Mouse (Mus musculus) frontal cortex, postnatal 14 days (tissue): ENCODE data around the gene Ifi35.
A peak's percentile ranks its signal among the peaks of the same experiment; 100 is the strongest.
"Not testable (repeated sequence)": the region's sequence is repeated elsewhere in the genome, so short reads cannot be mapped to it uniquely, and the experiment has no call there.

Source experiments
- DNase-seq, 2 experiments: peaks; one replicate each; pipeline ENCODE4 v3.0.0; 2022; ENCODE audit warnings: low spot score in 2 of 2

Ifi35 gene

DNA sequence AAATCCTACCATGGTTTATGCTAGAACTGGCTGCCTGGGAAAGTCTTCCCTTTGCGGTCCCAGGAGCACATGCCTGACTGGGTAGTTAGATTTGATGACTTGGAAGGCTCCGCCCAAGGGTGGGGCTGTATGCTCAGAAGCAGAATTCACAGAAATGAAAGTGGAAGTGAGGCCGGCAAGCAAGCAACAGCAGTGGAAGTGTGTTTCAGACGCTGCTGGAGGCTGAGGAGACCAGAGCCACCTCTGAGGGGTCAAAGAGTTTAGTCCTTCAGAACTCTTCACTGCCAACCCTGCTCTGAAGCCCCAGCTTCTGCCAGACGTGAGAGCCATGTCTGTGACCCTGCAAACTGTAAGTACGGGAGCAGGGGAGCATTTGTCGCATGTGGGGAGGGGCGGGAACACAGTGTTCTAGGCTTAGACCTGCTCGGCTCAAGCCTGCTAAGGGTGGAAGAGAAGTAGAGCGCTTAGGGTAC lies at the start of gene Ifi35:
Gene Ifi35 (plus strand): TSS at position 134 of the 473 bp plus-strand sequence.
- DNase-seq: no peak

GRCm38 (mm10) chr11:101415306-101415705 lies 32.9 kb upstream of the Ifi35 start:
- no peak for DNase-seq

- no peak for DNase-seq
Measured at GRCm38 (mm10) chr11:101416433-101417100, 31.6 kb upstream of the Ifi35 start.

GRCm38 (mm10) chr11:101417101-101417855 lies 30.9 kb upstream of the Ifi35 start, which contains the start of gene Aarsd1:
Gene Aarsd1, minus strand, starts transcription at chr11:101417615.
- peak; percentile 76 to 83 for DNase-seq

DNA sequence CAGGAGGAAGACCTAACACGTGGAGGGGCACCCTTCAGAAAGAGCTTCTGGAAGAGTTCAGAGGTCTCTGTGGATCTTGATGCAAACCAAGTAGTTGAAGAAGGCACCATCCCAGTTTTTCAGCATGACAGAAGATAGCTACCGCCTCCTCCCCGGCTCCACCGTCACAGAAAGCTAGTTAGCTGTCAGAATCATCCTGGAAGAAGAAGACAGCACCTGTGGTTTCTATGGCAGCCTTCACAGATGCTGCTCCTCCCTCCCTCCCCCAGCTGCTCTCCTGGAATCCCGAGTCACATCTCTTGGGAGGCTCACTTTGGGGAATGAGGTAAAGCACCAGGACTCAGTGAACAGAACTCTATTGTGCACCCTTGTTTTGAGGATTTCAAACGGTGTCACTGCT lies 29.2 kb upstream of the Ifi35 start:
- DNase-seq: peak in 1 of 2 experiments; percentile 43

DNA sequence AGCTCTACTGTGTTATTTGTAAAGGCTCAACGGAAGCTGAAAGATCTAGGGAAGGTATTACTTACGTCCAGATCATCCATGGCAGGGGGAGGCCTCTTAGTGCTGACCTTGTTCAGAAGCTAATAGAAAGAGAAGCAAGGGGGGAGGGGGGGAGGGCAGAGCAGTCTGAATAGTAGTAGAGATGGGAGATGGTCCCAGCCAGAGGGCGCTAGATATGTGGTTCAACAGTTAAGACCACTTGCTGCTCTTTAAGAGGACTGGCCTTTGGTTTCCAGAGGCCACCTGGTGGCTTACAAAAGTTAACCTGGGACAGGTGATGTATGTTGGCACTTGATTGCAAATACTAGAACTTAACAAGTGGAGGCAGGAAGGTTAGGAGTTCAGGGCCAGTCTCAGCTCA lies 28.6 kb upstream of the Ifi35 start:
- DNase-seq: no peak

- DNase-seq: no peak
Measured at GRCm38 (mm10) chr11:101420148-101420547, 28.1 kb upstream of the Ifi35 start.

- DNase-seq: peak in 1 of 2 experiments; percentile 23
Measured at GRCm38 (mm10) chr11:101424105-101424851, 23.9 kb upstream of the Ifi35 start, which contains the start of gene Gm27029. Gene Gm27029, minus strand, starts transcription at chr11:101424796.

- peak; percentile 94 to 98 for DNase-seq
Measured at GRCm38 (mm10) chr11:101424925-101425813, 23.0 kb upstream of the Ifi35 start, which contains the start of the genes Rundc1 and Ptges3l. Gene Rundc1, plus strand, starts transcription at chr11:101425085. Gene Ptges3l, minus strand, starts transcription at chr11:101425333.

DNA sequence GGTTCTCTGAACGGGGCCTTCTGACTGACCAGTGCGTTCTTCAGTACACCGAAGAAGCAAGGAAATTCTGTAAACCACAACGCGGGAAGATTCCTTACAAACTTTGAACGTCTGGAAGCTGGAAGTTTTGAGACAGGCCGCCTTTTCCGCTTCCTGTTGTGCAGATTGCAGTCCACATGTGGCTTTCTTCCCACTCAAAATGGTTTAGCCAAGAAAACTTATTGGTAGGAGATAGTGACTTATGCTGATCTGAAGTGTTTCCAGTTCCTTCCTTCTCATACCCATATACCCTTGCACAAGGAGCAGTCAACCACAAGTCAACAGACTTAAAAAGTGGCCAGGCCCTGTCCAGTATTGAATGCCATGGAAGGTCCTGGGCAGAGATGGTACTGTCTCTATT lies 22.0 kb upstream of the Ifi35 start:
- no peak for DNase-seq

- DNase-seq: no peak
Measured at GRCm38 (mm10) chr11:101431327-101431726, 16.9 kb upstream of the Ifi35 start.

GRCm38 (mm10) chr11:101433396-101433795 lies 14.8 kb upstream of the Ifi35 start:
- no peak for DNase-seq

DNA sequence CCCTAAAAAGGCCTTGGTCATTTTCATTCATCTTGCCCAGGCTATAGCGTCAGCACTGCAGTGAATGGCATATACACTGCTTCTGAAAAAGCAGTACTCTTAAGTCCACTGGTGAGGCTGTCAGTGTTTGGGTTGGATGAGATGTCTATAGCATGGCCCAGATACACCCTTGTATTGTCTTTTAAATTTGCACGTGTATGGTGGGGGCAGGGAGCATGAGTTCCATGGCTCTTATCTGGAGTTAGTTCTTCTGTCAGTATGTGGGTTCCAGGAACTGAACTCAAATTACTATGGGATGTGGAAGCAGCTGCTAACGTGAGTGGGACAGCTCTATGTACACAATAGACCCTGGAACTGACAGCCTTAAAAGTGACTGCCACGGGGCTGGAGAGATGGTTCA lies 12.4 kb upstream of the Ifi35 start:
- no peak for DNase-seq

DNA sequence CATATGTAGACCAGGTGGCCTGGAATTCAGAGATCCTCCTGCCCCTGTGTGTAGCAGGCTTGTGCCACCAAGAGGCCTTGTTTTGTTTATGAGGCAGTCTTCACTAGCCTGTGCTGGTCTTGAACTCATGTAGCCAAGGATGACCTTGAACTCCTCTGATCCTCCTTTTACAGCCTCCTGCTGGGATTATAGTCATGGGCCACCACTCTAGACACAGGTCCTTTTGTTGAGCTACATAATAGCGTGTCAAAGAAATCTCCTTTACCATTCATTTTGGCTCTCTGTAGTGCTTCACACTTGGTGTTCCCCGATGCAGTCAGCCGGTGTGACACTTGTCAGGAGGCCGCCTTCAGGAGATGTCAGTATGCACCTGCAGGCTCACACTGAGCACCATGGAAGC lies 11.3 kb upstream of the Ifi35 start:
- DNase-seq: no peak

DNA sequence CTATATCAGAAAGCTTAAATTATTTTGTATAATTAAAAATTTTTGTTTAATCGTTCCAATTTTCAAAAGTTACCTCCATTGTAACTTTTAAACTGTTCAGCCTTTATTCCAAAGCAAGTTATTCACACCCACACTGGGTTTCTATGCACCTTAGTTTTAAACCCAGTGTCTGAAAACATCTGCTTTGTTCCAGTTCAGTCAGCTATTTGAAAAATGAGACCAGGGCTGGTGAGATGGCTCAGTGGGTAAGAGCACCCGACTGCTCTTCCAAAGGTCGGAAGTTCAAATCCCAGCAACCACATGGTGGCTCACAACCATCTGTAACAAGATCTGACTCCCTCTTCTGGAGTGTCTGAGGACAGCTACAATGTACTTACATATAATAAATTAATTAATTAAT lies 10.2 kb upstream of the Ifi35 start:
- not testable (repeated sequence) for DNase-seq

DNA sequence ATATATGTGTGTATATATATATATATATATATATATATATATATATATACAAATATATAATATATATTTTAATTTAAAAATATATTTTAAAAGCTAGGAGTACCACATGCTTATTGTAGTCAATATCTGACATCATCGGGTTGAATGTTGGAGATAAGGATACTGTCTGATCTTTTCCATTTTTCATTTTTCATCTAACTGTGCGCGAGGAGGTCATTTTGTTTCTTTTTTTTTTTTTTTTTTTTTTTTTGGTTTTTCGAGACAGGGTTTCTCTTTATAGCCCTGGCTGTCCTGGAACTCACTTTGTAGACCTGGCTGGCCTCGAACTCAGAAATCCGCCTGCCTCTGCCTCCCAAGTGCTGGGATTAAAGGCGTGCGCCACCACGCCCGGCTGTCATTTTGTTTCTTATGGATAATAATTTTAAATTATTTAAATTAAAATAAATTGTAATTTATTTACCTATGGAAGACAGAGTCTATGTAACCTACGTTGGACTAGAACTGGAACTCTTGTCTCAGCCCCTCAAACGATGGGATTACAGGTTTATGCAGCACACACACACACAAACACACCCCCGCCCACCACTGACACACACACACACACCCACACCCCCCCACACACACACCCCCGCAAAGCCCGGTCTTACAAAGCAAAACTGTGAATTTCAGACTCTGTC lies 6.6 kb upstream of the Ifi35 start:
- not testable (repeated sequence) for DNase-seq

- DNase-seq: peak; percentile 94 to 98
Measured at GRCm38 (mm10) chr11:101442127-101442693, 6.0 kb upstream of the Ifi35 start, which contains the start of gene Rpl27. Gene Rpl27, plus strand, starts transcription at chr11:101442298.

DNA sequence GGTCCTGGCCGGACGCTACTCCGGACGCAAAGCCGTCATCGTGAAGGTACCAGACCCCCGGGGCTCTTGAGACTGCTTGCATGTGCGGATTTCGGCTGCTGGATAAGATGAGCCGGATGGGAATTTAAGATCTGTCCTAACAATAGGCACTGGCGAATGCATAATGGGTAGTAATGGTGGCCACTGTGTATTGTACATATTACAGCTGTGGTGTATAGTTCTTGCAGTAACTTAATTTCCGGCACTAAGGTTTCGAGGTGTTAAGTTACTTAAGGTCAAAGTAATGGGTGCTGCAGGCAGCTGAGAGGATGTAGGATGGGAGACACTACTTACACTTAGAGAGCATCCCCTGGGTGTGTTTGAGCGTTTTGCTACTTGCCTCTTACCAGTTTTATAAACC lies 5.4 kb upstream of the Ifi35 start:
- DNase-seq: no peak

DNA sequence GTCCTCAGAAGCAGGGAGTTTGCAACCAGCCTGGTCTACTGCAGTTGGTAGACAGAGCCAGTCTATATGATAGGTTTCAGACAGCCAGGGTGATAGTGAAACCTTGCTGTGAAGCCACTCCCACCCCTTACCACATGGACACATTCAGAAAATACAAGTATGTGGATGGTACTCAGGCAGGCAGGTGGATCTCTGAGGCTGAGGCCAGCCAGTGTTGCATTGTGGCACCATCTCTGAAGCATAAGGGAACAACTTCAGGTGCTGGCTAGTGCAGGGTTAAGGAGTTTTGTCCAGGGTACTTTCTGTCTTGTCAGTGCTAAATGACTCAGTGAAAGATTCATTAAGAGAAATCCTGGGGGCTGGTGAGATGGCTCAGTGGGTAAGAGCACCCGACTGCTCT lies 1.9 kb upstream of the Ifi35 start:
- DNase-seq: no peak

GRCm38 (mm10) chr11:101446860-101447259 lies 1.3 kb upstream of the Ifi35 start:
- DNase-seq: not testable (repeated sequence)
